Mouse (Mus musculus): ENCODE results near the gene Dclk1. TPM values are rescaled to one million over a fixed set of nuclear protein-coding genes. Genes with fewer than 3 reads are reported as not detected.
A peak's percentile ranks its signal among the peaks of the same experiment; 100 is the strongest.

Dclk1 gene
- polyA plus RNA-seq, 1 experiment = 1.1 TPM

DNA sequence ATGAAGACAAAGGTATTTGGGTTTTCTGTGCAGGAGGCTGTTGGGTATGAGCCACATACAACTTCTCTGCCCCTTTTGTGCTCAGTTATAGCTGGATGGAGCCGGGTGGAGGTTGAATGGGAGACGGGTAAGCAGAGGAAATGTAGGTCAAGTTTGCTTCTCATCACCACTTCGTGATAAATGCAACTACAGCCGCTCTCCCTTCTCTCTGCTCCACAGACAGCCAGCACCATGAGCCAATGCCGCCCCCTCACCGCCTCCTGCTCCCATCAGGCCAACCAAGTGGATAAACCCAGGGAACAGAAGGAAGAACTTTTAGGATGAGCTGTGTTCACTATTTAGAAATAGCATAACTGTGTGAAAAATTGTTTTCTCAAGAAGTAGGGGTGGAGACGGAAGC, 234.5 kb downstream of the Dclk1 start:
- Histone ChIP-seq H3K36me3 (ENCODE audit: control insufficient read depth, insufficient read depth, low read length) (no peaks in the 10 kb centered on the region), H3K4me1 (ENCODE audit: control insufficient read depth, insufficient read depth, low read length) (no peaks in the 10 kb centered on the region), H3K4me3 (ENCODE audit: insufficient read depth, low read depth, low read length) (no peak overlapping the region), H3K27me3 (replicated peaks; ENCODE audit: control insufficient read depth, insufficient read depth, low read length) (no peaks in the 10 kb centered on the region), H3K27ac (ENCODE audit: insufficient read depth, low read depth, low read length) (no peak overlapping the region)
- TF ChIP-seq POLR2A (IDR thresholded peaks at IDR 0.05; ENCODE audit: low read depth, low read length) (no peak), CTCF (conservative IDR thresholded peaks at IDR 0.05; ENCODE audit: insufficient read depth, insufficient read length, low read depth, low read length) (no peak)
- 86% methylated on average over 7 of the region's 7 CpGs for WGBS
- DNase-seq = no peak

DNA sequence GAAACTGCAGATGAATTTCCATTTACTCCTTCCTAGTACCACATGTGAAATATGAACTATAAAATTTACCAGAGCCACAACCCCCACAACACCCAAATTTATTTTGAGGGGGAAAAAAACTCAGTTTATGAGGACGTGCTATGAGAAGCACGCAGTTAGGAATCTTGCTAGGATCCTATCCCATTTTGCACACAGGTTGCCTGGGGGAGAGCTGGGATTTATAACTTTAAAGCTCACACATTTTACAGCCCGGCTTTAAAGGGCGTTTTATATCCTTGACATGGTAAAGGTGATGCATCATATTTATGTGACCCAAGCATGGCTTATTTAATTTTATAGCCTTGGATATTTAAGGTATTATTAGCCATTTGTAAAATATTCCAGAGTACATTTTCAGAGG, 237.1 kb downstream of the Dclk1 start:
- WGBS = 55% methylated on average over 4 of the region's 4 CpGs
- H3K36me3 ChIP-seq (ENCODE audit: control insufficient read depth, insufficient read depth, low read length) = no peaks in the 10 kb centered on the region

DNA sequence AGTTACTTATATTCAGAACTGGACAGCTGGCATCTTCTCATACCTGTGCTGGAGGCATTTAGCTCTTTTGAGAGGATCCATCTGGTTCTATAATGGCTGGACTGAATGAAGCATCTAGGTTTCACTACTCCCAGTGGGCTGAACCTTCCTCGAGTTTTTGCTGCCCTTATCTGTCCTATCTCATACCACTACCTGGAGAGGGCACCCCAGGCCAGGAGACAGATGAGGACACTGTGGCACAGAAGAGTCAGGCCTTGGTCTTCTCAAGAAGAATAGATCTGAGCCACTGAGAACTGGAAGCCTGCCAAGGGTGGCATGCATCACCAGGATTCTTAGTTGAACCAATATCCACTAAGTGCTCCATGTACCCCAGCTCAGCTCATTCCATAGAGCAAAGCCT, 239.0 kb downstream of the Dclk1 start:
- Histone ChIP-seq H3K4me1 (ENCODE audit: control insufficient read depth, insufficient read depth, low read length) (no peaks in the 10 kb centered on the region), H3K27me3 (replicated peaks; ENCODE audit: control insufficient read depth, insufficient read depth, low read length) (no peaks in the 10 kb centered on the region), H3K27ac (ENCODE audit: insufficient read depth, low read depth, low read length) (no peak overlapping the region), H3K36me3 (ENCODE audit: control insufficient read depth, insufficient read depth, low read length) (no peaks in the 10 kb centered on the region), H3K4me3 (ENCODE audit: insufficient read depth, low read depth, low read length) (no peak overlapping the region)
- DNase-seq = no peak
- TF ChIP-seq POLR2A (IDR thresholded peaks at IDR 0.05; ENCODE audit: low read depth, low read length) (no peak), CTCF (conservative IDR thresholded peaks at IDR 0.05; ENCODE audit: insufficient read depth, insufficient read length, low read depth, low read length) (no peak)
- WGBS = 53% methylated on average over 1 of the region's 1 CpGs

More for the DNA sequence above, 237.1 kb downstream of the Dclk1 start:
- H3K27ac ChIP-seq (ENCODE audit: insufficient read depth, low read depth, low read length) = no peak overlapping the region
- TF ChIP-seq CTCF (conservative IDR thresholded peaks at IDR 0.05; ENCODE audit: insufficient read depth, insufficient read length, low read depth, low read length) (no peak), POLR2A (IDR thresholded peaks at IDR 0.05; ENCODE audit: low read depth, low read length) (no peak)
- H3K4me1 ChIP-seq (ENCODE audit: control insufficient read depth, insufficient read depth, low read length) = no peaks in the 10 kb centered on the region
- no peaks in the 10 kb centered on the region for H3K27me3 ChIP-seq (replicated peaks; ENCODE audit: control insufficient read depth, insufficient read depth, low read length)
- DNase-seq = no peak
- no peak overlapping the region for H3K4me3 ChIP-seq (ENCODE audit: insufficient read depth, low read depth, low read length)

DNA sequence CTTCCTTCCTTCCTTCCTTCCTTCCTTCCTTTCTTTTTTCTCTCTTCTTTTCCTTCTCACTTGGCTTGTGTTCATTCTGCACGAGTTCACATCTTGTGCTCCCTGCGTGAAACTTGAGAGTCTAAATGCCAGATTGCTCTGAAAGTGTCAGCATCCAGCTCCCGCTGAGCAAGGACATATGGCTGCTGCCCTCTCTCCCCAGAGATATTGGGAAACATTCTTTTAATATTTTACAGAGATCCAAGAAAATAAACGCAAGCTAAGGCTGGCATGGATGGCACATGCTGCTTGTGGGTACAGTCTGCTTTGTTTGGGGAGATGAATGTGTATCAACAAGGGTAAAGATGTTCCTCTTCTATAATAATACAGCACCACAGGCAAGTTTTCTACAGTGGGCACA, 241.2 kb downstream of the Dclk1 start:
- TF ChIP-seq POLR2A (IDR thresholded peaks at IDR 0.05; ENCODE audit: low read depth, low read length) = no peak
- TF ChIP-seq CTCF (conservative IDR thresholded peaks at IDR 0.05; ENCODE audit: insufficient read depth, insufficient read length, low read depth, low read length) = no peak

DNA sequence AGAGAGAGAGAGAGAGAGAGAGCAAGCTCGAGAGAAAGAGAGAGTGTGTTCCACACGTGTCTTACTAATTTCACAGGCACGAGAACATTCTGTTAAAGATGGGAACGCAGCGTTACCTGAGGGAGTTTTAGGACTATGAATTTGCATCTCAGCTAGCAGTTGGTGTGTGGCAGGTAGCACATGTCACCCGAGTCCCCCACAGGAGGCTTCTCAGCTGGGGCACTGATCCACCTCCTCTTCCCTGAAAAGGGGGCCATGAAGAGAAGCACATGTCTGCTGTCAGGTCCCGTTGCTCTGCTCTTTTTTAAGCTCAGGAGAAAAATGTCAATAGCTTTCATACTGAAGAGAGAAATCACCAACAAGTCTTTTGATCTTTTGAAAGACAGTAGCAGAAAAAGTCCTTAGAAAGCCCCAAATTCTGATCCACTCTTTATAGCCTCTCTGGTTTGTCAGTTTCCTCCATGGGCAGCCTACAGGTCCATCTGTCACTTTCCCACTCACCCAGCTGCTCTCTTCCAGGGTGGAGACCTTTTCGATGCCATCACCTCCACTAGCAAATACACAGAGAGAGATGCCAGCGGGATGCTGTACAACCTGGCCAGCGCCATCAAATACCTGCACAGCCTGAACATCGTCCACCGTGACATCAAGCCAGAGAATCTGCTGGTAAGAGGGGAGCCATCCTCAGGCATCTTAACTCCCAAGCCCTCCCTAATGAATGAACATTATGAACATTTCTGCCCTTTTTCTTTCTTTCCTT, 247.2 kb downstream of the Dclk1 start:
- Histone ChIP-seq H3K4me3 (ENCODE audit: insufficient read depth, low read depth, low read length) (no peak overlapping the region), H3K36me3 (ENCODE audit: control insufficient read depth, insufficient read depth, low read length) (no peaks in the 10 kb centered on the region), H3K4me1 (ENCODE audit: control insufficient read depth, insufficient read depth, low read length) (no peaks in the 10 kb centered on the region), H3K27ac (ENCODE audit: insufficient read depth, low read depth, low read length) (no peak overlapping the region), H3K27me3 (replicated peaks; ENCODE audit: control insufficient read depth, insufficient read depth, low read length) (no peaks in the 10 kb centered on the region)
- 74% methylated on average over 12 of the region's 12 CpGs for WGBS
- no peak for TF ChIP-seq CTCF (conservative IDR thresholded peaks at IDR 0.05; ENCODE audit: insufficient read depth, insufficient read length, low read depth, low read length)
- TF ChIP-seq POLR2A (IDR thresholded peaks at IDR 0.05; ENCODE audit: low read depth, low read length) = no peak
- DNase-seq = no peak

More for the DNA sequence above, 241.2 kb downstream of the Dclk1 start:
- H3K4me1 ChIP-seq (ENCODE audit: control insufficient read depth, insufficient read depth, low read length) = no peaks in the 10 kb centered on the region
- H3K36me3 ChIP-seq (ENCODE audit: control insufficient read depth, insufficient read depth, low read length) = no peaks in the 10 kb centered on the region
- H3K27me3 ChIP-seq (replicated peaks; ENCODE audit: control insufficient read depth, insufficient read depth, low read length) = no peaks in the 10 kb centered on the region
- 22% methylated on average over 4 of the region's 4 CpGs for WGBS
- DNase-seq = no peak
- H3K4me3 ChIP-seq (ENCODE audit: insufficient read depth, low read depth, low read length) = no peak overlapping the region
- no peak overlapping the region for H3K27ac ChIP-seq (ENCODE audit: insufficient read depth, low read depth, low read length)

DNA sequence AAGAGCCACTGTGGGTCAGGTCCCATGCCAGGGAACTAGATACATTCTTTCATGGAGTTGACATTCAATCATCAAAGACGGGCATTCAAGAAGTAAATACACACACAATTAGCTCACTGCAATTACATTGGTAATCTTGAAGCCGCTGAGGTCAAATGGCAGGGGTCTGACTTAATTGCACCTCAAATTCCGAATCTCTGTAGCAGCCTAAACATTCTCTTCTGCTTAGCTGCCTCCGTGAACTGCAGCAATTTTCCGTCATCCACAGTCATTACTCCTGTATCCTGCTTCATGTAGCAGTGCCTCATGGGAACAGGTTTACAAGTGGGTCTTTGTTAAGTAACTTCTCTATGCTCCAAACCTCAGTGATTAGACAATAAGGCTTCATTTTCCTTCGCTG, 249.9 kb downstream of the Dclk1 start:
- 58% methylated on average over 6 of the region's 6 CpGs for WGBS

DNA sequence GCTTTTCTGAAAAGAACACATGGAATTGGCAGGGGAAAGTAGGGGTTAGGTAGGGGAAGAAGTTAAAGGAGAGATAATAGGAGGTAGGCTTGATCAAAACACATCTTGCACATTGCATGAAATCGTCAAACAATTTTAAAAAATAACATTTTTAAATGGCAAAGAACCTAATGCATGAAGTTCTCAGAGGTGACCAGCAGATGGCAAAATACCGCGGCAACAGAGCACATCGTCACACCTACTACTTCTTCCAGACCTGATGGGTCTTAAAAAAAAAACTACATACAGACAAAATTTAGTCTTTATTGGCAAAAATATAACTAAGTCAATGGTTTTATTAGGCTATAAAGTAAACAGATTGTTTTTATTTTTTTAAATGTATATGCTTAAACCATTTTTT, 252.2 kb downstream of the Dclk1 start:
- WGBS = 54% methylated on average over 4 of the region's 4 CpGs
- no peak for TF ChIP-seq POLR2A (IDR thresholded peaks at IDR 0.05; ENCODE audit: low read depth, low read length)
- peak; percentile 41; the same call in 1 of the 2 replicates for TF ChIP-seq CTCF (conservative IDR thresholded peaks at IDR 0.05; ENCODE audit: insufficient read depth, insufficient read length, low read depth, low read length)
- DNase-seq = no peak
- H3K4me1 ChIP-seq (ENCODE audit: control insufficient read depth, insufficient read depth, low read length) = no peaks in the 10 kb centered on the region
- H3K27ac ChIP-seq (ENCODE audit: insufficient read depth, low read depth, low read length) = no peak overlapping the region
- H3K4me3 ChIP-seq (ENCODE audit: insufficient read depth, low read depth, low read length) = no peak overlapping the region
- H3K36me3 ChIP-seq (ENCODE audit: control insufficient read depth, insufficient read depth, low read length) = no peaks in the 10 kb centered on the region
- H3K27me3 ChIP-seq (replicated peaks; ENCODE audit: control insufficient read depth, insufficient read depth, low read length) = no peaks in the 10 kb centered on the region

More for the DNA sequence above, 249.9 kb downstream of the Dclk1 start:
- TF ChIP-seq POLR2A (IDR thresholded peaks at IDR 0.05; ENCODE audit: low read depth, low read length) (no peak), CTCF (conservative IDR thresholded peaks at IDR 0.05; ENCODE audit: insufficient read depth, insufficient read length, low read depth, low read length) (no peak)
- H3K27ac ChIP-seq (ENCODE audit: insufficient read depth, low read depth, low read length) = no peak overlapping the region
- DNase-seq = no peak
- no peaks in the 10 kb centered on the region for H3K36me3 ChIP-seq (ENCODE audit: control insufficient read depth, insufficient read depth, low read length)
- no peak overlapping the region for H3K4me3 ChIP-seq (ENCODE audit: insufficient read depth, low read depth, low read length)
- H3K27me3 ChIP-seq (replicated peaks; ENCODE audit: control insufficient read depth, insufficient read depth, low read length) = no peaks in the 10 kb centered on the region
- H3K4me1 ChIP-seq (ENCODE audit: control insufficient read depth, insufficient read depth, low read length) = no peaks in the 10 kb centered on the region

All from kidney, adult 2 months (tissue).